Mouse (Mus musculus): ENCODE results near the gene Kcnh8.

The Kcnh8 gene

DNA sequence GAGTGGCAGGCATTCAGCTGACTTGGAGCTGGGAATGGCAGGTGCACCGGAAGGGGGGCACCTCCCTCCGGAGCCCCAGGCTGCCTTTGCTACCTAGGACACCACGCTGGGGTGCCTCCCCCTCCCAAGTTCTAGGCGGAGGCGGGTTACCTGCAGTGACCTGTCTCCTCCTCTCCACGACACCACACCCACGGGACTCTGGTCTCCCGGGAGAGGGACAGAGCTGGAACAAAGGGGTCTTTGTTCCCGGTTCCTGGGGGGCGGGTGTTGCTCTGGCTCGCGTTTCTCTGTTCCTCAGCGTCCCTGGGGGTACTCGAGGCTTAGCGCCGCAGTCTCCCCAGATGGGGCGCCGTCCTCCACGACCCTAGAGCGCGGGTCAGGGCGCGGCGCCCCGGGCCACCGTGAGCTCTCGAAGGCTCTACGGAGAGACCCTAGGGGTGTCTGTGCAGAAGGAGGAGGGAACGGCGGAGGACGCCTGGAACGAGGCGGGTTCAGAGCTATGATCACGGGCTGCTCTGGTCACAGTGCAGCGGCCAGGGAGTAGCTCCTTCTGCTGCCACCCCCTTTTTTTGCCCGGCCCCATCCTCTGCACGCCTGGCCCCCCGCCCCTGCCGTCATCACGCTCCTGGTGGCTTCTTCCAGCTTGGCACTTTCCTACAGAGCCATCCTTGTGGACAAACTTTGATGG, at the start of gene Kcnh8:
TSS of gene Kcnh8 (plus strand) at position 617 of the 688 bp plus-strand sequence.
- no peak for DNase-seq

DNA sequence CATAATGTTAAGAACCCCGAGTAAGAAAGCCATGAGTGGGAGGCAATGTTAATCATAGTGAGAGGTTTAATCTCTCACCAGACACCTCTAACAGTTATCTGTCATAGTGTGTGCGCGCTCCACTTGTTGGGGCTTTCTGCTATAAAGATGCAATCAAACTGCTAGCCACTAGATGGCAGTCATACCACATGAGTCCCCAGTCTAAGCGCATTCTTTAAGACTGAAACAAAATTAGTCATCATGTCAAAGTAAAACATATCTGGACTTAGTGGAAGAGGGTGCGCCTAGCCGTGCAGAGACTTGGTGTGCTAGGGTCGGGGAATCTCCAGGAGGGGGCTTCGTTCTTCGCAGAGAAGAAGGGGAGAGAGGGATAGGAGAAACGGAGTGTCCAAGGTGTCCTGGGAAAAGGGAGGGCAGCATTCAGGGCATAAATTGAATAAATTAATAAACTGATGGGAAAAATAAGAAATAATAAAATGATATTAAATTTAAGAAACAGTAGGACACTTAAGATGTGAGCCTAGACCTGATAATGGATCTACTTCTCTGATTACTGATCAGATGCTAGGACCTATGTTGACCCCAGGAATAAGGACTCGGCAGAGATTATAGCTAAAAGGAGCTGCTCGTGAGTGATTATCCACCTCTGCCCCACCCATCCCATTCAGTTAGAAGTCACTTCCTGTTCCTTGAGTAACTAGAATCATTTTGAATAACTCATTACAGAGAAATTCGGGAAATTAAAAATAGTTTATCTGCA, 42.4 kb upstream of the Kcnh8 start:
- peak in 1 of 2 experiments; percentile 9 for DNase-seq

DNA sequence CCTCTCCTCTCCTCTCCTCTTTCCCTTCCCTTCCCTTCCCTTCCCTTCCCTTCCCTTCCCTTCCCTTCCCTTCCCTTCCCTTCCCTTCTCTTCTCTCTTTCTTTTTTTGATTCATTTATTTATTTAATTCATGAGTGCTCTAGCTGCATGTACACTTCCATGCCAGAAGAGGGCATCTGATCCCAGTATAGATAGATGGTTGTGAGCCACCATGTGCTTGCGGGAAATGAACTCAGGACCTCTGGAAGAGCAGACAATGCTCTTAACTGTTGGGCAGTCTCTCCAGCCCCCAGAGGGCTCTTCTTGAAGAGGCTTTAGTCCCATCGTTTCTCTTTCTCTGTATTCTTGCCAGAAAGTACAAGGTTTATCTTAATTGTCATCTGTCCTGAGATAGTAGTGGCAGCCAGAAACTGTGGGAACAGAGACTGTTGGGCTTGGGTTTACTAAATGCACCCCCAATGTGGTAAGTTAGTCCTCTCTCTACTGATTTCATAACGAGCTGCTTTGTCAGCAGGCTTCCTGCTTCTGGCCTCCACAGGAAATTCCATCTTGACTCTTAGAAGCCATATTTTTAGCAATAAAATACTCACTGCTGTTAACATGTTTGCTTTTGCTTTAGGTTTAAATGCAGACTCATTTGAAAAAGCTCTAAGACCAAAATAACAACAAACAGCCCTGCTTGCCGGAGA, 36.9 kb upstream of the Kcnh8 start:
- DNase-seq, result no peak

DNA sequence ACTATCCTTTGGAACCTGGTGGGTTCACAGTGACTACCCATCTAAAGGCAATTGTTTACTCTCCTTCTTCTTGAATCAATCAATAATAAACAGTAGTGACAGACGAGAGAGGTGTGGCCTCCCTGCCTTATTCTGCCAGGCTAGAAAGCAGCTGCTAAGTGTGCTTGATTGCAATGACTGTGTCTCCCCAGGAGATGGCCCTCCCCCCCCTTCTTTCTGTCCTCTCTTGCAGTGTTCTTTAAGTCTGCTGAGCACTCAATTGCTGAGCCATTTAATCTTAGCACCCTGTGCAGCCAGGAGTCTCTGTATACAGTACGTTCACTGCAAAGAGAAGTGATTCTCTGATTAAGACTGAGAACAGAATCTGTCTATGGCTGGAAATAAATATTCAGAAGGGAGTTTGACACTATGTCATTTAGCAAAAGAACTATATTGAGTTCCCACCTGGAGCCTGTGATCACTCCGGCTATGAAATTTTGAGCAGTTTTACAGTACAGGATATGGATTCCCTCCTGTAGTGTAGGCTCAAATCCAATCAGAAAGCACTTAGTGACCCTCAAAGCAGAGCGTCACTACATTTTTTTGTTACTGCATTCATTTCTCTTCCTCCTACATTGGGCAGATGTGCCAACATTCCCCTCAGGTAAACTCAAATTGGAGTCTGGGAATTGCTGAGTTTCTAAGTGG, 32.8 kb upstream of the Kcnh8 start:
- DNase-seq, result no peak

DNA sequence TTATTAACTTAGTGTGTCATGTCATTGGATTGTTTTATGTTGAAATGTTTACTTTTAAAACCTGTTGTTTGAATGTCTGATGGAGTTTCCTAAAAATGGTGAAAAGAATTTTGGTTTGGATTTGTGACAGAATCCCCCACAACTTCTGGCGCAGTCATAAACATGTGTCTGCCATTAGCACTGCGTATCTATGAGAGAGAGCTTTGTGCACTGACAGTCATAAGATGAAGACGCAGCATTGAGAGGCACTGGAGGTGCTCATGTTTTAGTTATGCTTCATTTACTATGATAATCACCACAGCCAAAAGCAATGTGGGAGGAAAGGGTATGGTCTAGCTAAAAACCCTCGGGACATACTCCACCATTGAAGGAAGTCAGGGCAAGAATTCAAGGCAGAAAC, 30.3 kb upstream of the Kcnh8 start:
- no peak for DNase-seq

DNA sequence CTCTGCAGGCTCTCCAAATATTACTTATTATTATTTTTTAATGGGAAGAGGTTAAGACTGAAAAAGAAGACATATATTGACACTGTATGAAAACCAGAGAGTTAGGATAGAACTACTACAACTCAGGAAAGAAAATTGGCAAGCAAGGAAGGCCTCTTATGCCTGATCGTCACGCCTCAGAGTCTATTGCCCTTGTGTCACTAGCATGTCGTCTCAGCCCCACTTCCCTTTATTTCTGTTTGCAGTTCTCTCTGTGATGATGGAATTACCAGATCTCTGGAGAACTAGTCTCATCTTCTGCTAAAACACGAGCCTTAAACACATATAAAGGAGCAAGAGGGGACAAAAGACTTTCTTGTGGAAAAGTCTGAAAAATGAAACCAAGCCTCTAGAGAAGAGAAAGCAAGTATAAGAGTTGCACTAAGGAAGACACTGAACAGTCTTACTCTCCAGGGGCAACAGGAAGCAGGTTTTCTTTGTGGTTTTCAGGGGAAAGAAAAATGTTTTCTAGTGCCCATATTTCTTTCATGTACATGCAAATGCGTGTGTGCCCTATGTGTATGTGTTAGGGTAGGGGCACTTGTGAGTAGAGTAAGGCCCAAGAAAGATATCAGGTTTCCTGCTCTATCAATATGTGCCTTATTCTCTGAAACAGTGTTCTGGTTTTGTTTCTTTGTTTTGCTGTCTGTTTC, 10.9 kb upstream of the Kcnh8 start:
- DNase-seq, result no peak

DNA sequence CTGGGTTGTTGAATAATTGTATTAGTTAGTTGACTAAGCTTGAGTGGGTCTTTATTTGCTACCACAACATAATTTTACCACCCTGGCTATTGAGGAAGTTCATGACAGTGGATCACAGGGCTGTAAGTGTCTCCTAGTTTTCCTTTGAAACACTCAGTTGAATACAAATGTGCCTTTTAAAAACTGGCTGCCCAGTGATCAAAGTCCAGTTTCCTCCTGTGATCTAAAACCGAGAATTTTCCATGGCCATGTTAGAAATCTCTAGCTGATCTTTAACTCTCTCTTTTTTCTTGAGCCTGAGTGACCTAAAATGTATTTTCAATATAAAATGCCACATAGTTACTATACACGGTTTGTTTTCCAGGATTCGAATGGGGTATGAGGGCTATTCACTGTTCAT, 3.4 kb upstream of the Kcnh8 start:
- DNase-seq, result no peak

DNA sequence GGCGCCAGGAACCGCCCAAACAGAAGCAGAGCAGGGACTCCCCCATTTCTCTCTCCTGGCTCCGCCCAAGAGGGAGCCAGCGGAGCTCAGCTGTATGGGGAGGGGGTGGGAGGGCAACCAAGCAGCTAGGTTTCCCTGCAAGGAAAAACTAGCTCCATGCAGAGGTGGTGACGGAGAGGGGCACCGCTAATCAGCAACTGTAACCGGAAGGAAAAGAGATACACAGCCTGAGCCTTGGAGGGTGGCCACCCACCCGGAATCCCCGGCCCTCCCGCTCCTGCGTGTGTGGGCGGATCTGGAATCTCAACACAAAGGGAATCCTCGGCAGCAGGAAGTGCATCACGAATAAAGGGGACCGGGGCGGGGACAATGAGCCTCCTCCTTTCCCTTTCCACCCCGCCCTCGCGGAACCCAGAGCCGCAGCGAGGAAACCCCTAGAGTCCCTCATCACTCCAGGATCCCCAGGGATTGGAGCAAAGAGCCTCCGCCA, 1.6 kb upstream of the Kcnh8 start:
- no peak for DNase-seq

DNA sequence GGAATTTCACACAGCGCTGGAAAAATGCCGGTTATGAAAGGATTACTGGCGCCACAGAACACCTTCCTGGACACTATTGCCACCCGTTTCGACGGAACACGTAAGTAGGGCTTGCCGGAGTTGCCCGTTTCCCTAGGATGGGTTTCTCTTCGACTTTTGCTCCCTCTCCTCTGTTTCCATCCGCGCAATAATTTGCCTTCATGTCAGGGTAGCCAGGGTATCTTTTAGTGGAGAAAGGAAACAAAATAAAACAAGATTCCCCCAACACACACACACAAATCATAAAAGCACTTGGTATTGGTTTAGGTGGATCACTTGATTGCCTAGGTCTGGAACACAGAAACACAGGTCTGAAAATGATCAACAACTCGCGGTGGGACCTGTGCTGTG, 267 bp downstream of the Kcnh8 start:
- DNase-seq, result no peak

DNA sequence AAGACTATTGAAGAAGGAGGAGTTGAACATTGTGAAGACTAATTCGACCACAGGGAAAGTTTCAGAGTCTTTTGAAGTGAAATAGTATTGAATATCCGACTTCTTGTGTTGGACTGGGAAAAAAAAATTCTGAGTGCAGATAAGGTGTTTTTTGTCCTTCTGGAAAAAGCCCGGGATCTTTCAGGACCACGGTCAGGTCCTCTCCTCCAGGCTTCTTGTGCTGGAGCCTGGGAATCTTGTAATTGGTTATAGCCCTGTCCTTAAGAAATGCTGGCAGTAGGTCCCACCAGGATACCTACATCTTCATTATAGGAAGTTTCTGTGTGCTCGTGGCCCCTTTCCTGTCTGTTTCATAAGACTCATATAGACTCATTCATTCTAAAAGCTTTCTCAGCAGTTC, 902 bp downstream of the Kcnh8 start:
- DNase-seq, result no peak

DNA sequence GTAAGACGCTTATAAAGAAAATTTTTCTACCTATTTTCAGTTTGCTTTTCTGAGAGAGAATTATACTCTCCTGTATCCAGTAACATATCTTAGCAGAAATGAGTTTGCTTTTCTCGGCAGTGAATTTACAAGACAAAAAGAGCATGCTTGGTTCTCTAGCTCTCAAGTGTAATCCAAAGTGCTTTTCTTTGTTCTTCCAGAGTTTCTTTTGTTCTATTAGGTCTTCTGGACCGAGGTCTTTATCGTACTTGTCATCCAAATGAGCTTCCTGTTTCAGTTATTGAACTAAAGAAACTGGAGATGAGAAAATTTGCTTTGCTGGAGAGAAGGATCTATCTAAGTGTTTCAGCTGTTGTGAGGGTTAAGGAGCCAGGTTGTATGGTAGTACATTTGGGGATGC, 8.9 kb downstream of the Kcnh8 start:
- DNase-seq, result no peak

DNA sequence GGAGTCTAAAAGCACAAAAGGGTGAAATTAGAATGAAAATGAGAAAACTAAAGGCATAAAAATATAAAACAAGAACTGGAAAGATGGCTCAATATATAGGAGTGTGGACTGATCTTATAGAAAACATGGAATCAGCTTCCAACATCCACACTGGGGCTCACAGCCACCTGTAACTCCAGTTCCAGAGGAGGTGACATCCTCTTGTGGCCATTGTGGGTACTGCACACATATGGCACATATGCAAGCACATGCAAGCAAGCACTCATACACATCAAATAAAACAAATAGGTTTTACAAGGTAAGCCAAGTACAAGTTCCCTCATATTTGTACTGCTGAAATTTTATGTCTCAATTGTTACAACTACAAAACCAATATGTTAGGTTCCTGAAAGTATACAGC, 46.7 kb downstream of the Kcnh8 start:
- DNase-seq, result no peak

DNA sequence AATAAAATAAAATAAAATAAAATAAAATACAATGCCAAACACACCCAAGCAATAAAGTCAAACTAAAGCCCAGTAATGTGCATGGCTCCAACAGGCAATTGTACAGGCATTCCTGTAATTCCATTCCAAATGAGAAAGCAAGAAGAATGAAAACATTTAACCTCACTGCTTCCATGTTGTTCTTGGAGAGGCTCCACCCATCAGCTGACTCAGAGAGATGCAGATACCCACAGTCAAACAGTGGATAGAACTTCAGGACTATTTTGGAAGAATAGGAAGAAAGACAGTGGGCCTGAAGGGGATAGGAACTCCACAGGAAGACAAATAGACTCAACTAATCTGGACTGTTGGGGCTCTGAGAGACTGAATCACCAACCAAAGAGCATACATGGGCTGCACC, 89.5 kb downstream of the Kcnh8 start:
- no peak for DNase-seq

DNA sequence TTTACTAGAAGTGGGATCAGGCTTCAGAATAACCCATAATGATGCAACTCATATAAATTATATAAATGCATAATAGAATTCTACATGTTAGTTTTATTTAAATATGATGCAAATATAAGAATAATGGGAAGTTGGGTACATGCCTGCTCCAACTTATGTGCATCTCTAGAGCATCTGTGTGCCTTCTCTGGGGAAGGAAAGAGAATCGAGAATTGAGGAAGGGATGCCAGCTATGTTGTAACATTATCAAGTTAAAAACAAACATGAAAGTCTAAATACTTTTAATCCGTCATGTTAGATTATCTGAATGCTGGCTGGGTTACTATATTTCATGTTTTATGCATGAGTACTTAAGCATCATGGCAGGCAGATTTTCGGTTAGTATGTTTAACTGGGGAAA, 99.4 kb downstream of the Kcnh8 start:
- no peak for DNase-seq

DNA sequence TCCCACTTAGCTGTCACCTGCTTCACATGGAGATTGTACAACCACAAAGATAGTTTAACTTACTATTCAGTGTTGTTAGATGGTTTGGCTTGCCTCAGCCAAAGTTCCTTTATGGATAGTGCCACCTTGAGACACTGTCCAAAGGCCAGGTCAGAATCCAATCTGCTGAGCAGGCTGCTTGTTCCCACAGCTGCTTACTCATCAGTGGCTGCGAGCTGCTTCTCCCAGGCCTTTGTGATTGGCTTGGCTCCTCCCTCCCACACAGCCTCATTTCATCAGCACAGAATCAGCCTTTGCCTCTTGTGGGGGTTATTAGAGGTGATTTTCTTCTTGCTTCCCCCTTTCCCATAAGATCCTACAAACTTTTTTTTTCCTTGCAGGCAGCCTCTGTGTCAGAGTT, 109.8 kb downstream of the Kcnh8 start:
- DNase-seq, result no peak

DNA sequence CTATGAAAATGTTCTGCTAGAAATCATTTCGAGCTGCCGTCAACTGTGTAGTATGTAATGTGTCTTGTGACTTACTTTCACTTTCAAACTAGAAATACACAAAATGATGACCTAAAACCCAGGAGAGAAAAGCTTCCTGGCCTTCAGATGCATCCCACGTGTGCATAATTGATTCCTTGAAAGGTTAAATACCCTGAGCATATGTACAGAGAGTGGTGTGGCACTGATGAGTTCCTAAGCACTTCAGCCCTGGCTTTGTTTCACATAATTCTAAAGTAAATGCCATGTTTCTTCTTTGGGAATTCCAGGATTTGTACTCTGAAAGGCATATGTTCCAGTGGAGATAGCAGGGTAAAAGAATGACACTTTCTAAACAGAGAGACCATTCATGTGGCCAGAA, 119.7 kb downstream of the Kcnh8 start:
- DNase-seq, result no peak

DNA sequence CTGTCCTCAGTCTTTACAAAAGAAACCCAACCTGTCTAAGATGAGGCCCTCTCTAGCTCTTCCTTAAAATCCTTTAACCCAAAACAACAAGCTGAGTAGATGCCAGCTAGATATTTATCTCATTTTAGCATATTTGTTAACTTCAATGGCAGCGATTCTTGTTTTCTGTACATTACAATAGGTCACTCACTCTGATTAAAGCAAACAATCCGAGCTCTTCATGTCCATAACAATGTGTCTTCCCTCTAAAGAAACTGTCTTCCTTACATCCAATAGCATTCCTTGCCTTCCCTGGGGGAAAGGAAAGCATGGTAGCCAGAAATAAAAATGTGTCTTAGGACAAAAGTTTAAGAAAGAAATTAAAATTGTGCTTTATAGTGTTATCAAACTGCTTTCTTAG, 126.3 kb downstream of the Kcnh8 start:
- no peak for DNase-seq

DNA sequence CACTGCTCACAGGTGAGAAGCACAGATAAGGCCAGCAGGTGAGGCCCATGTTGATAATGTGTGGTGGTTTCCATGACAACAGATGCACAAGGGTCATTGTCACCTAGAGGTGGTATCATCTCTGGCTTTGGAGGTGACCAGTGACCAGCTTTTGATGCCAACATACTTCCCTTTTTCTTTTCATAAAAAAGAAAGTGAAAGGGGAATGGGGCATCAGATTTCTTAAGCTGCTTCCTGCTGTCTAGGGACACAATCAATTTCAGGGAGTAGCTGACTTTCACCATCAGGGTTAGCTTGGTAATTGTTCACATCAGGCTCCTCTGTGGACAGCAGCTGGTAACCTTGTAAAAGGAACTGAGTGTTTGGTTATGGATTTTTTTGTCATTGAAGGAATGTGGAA, 135.9 kb downstream of the Kcnh8 start:
- DNase-seq, result no peak

DNA sequence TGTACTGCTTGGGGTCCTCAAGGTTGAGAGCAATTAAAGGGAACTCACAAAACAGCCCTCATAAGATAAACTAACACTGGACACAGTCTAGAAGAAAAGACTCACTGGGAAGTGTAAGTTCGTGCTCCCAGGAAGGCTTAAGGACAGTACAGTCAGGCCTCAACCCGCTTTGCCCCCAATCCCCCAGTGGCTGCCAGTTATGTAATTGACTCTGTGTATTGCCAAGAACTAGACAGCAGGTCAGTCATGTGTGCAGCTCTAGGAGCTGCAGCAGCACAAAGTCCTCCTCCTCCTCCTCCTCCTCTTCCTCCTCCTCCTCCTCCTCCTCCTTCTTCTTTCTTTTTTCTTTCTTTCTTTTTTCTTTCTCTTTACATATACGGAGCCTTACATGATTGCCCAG, 185.6 kb downstream of the Kcnh8 start:
- DNase-seq, result no peak

DNA sequence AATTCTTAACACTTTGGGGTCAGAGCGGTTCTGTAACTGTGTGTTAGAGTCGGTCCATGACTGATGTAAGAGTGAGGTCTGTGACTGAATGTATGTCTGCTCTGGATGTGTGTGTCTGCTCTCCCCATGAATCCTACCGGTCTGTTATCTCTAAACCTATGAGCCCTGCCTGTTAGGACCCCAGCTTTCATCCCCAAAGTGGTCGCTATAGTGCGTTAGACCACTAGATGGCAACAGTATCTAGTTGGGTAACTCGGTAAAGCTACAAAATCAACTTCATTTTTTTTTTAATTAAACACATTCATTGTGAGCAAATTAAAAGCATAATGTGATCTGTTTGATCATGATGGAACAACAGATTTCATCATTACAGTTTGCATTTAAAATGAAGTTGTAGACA, 202.0 kb downstream of the Kcnh8 start:
- no peak for DNase-seq

DNA sequence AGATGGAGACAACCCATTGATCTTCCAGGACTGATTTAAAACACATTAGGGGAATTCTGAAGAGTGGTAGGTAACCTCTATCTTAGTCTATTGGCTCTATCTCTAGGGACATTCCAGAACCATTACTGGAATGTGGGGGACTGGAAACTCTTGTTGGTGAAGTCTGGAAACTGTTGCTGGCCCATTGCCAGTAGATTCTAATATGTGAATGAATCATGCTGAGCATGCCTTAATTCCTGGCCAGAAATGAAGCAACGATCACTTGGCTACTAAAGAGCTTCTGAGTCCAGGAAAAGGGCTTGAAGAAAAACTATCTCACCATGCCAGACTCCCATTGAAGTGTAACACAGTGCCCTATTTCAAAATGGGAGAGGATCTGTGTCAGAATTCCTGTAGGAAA, 208.3 kb downstream of the Kcnh8 start:
- DNase-seq, result no peak

DNA sequence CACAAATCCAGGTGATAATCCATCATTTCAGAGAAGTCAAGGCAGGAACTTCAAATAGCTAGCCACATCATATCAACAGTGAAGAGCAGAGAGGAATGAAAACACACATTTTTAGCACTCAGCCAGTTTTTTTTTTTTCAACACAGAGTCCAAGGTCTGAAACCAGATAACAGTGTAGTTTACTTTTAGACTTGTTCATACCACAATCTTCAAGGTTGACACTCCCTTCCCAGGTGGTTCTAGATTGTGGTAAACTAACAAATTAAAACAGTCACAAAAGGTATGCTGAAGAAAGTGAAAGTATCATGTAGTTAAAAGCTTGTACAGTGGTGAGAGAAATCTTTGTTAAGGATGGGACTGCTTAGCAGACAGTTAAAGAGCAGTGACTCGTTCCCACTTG, 216.5 kb downstream of the Kcnh8 start:
- DNase-seq, result no peak

DNA sequence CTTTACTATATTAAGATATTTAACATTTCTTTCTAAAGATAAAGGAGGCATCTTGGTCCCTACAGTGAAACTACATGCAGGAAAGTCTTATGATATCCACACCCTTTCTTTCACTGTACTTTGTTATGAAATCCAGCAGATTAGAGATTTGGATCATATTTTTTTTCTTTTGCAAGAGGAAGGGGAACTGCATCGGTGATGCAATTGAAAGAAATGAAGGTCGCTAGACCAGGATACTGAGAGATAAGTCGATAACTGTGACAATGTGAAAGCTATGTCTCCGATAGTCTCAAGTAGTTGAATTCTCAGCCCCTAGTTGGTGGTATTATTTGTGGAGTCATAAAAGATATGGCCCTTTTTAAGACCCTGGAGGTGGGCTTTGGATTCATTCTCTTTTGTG, 227.2 kb downstream of the Kcnh8 start:
- DNase-seq, result no peak
